Mouse (Mus musculus) gastrocnemius, adult 18-20 months (tissue): ENCODE measurements around the gene Zfp382. TPM values are rescaled to one million over a fixed set of nuclear protein-coding genes. Genes with fewer than 3 reads are reported as not detected.
"Not testable (repeated sequence)": the region's sequence is repeated elsewhere in the genome, so short reads cannot be mapped to it uniquely, and the experiment has no call there.

Experiments used
- DNase-seq: peaks from one replicate; pipeline ENCODE4 v3.0.0; 2021; ENCODE audit warnings: low spot score
- microRNA-seq: library from miRNA; unstranded; fragments of <30 nt; microRNA quantifications from one replicate; pipeline ENCODE4 v1.2.0, GENCODE M21; 2021
- total RNA-seq, 2 experiments: library from RNA; stranded (reverse); gene quantifications; 2 replicates each; pipeline ENCODE4 v1.2.3; 2021

Zfp382 gene
- total RNA-seq, 2 experiments from 2014 or later, result 1.3 TPM

GRCm38 (mm10) chr7:30143555-30144209, 21.9 kb downstream of the Zfp382 start:
- peak; percentile 7 for DNase-seq

- no peak for DNase-seq
These were observed 25.3 kb downstream of the Zfp382 start for GRCm38 (mm10) chr7:30147011-30147410.

- no peak for DNase-seq
These were observed 32.3 kb downstream of the Zfp382 start for GRCm38 (mm10) chr7:30154040-30154439.

- DNase-seq, result no peak
These were observed 33.8 kb downstream of the Zfp382 start for GRCm38 (mm10) chr7:30155507-30155906.

- DNase-seq, result no peak
These were observed 41.4 kb downstream of the Zfp382 start for GRCm38 (mm10) chr7:30163113-30163512.

- no peak for DNase-seq
These were observed 43.0 kb downstream of the Zfp382 start for GRCm38 (mm10) chr7:30164745-30165144.

- DNase-seq, result no peak
These were observed 47.3 kb downstream of the Zfp382 start for GRCm38 (mm10) chr7:30168914-30169582.

DNA sequence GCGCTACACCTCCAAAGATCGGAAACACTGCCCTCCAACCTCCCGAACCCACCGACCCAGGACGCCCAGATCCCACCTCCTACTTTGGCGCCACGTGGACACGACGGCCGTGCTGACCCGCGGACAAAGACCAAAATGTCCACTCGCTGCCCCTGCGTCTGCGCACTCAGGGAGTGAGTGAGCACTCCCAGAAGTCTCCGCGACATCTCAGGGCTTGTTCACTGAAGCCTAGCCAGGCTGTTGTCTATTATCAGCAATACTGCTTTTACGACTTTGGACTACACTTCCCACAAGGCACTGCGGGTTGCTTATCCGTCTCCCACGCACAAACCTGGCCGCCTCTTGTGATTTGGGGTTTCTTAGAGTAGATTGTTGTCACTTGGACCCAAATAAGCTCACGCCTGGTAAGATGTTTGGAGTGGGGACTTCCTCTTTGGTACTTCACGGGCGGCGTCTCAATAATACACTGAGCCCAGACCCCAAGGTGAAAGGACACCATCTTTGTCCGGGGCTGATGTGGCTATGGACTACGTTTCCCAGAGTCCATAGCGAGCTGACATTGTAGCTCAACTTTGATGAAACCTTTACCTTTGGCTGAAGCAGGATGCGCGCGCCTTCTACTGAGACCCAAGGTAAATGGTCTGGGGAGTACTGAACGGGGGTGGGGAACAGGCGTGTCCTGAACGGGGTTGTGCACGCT, 48.0 kb downstream of the Zfp382 start, which contains the start of gene Zfp146:
TSS of gene Zfp146 (minus strand) at position 168 of the 700 bp plus-strand sequence.
- DNase-seq, result peak; percentile 96

DNA sequence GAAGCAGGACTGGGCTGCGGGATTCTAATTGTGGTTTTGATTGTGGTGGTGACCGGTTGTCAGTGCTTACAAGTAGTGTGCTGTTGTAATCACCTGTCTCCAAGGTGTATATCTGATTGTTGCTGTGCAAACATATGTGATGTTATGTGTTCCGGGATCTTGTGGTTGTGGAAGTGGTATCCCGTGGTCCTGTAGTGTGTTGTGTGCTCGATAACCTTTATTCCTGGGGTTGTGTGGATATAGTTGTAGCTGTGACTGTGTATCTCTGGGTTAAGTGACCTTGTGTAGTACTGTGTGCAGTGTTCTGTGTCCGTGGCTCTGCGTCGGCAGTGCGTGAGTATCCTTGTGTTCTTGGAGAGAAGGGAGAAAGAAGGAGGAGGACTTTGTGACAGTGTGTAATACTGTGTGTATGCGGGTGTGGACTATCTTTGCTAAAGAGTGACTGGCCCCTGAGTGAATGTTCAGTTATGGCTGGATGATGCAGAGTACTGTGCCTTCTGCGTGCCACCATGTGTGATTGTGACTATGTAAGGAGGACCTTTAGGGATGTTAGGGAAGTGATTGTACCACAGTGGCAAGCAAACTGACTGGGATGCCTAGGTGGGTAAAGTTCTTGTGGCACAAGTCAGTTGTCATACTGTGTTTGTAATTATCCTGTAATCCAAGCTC, 48.7 kb downstream of the Zfp382 start:
- no peak for DNase-seq

DNA sequence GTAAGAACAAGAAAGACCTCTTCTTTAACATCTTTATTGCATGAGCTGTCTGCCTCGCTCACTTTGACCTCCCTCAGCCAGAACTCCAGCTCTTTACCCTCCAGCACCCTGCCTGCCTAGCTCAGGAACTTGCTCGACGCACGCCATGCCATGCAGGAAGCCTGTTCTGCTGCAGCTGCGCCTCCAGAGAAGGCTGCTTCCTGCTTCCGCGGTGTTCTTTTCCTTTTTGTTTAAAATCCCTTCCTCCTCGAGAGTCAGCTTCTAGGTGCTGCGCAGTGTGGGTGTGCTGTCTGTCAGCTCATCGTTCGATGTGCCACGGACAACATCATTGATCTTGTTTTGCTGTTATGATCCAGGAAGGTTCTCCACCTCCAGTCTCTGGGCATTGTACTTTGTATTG, 54.7 kb downstream of the Zfp382 start:
- no peak for DNase-seq

- no peak for DNase-seq
These were observed 56.5 kb downstream of the Zfp382 start for GRCm38 (mm10) chr7:30178256-30178655.

- peak; percentile 82 for DNase-seq
These were observed 59.6 kb downstream of the Zfp382 start for GRCm38 (mm10) chr7:30181308-30181707.

GRCm38 (mm10) chr7:30181929-30182328, 60.2 kb downstream of the Zfp382 start:
- DNase-seq, result not testable (repeated sequence)

DNA sequence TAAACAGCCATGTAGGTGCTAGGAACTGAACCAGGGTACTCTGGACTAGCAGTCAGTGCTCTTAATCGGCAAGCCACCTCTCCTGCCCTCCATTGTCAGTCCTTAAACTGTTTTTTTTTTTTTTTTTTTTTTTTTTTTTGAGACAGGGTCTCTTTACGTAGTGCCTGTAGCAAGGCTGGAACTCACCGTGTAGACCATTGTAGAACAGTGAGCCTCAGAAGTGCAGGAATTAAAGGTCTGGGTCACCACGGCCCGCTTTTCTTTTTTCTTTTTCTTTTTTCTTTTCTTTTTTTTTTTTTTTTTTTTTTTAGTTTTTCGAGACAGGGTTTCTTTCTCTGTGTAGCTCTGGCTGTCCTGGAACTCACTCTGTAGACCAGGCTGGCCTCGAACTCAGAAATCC, 61.4 kb downstream of the Zfp382 start:
- not testable (repeated sequence) for DNase-seq

DNA sequence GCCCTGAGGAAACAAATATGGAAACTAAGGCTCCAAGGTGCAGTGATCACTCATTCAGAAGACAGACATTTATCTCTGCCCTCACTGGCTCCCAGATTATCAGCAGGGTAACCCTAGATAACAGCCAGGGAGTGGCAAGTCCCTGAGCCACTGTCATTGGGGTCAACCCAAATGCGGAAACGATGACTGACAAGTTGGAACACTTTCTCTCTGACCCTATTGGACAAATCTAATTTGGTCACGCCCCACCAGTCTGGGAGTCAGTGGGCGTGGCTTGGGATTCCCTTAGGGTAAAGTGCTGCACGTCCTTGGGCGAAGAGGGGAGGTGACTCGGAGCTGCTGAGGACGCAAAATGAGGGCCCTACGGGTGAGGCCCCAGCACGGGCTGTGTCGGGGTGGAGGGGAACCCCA, 62.1 kb downstream of the Zfp382 start, which contains the start of gene Cox7a1:
TSS of gene Cox7a1 (plus strand) at position 266 of the 411 bp plus-strand sequence.
- DNase-seq, result peak; percentile 98

Small RNA genes within 50 kb of the gene (microRNA-seq; reads per million reads assigned to microRNA genes)
- gene Gm23368, result not detected

Other genes starting within 250 kb of the Zfp382 start
- gene Zfp27, start 215.4 kb upstream of the Zfp382 start, total RNA-seq, result 1 to 10 TPM; 7.9 to 8.1 TPM
- 1 to 10 TPM; 4.2 to 4.6 TPM for gene Zfp383, start 213.7 kb upstream of the Zfp382 start, total RNA-seq
- gene Zfp74, start 167.9 kb upstream of the Zfp382 start, total RNA-seq, result 1 to 10 TPM; 5.4 to 6.4 TPM
- gene Zfp568, start 138.0 kb upstream of the Zfp382 start, total RNA-seq, result 10 to 100 TPM; 11.0 to 16.9 TPM
- 1 to 10 TPM; 2.1 to 2.3 TPM for gene Zfp14, start 70.6 kb upstream of the Zfp382 start, total RNA-seq
- 1 to 10 TPM; 1.6 to 2.7 TPM for gene Zfp82, start 49.0 kb upstream of the Zfp382 start, total RNA-seq
- not detected for gene Gm26920, start 31.5 kb upstream of the Zfp382 start, total RNA-seq
- 1 to 10 TPM; 2.2 to 3.4 TPM for gene Zfp566, start 31.4 kb upstream of the Zfp382 start, total RNA-seq
- gene Zfp260, start 27.2 kb upstream of the Zfp382 start, total RNA-seq, result 10 to 100 TPM; 33.3 to 37.9 TPM
- gene Zfp146, start 47.8 kb downstream of the Zfp382 start, total RNA-seq, result 10 to 100 TPM; 24.7 to 28.7 TPM
- gene Cox7a1, start 62.2 kb downstream of the Zfp382 start, total RNA-seq, result 100 to 1,000 TPM; 938 to 989 TPM
- gene Capns1, start 76.9 kb downstream of the Zfp382 start, total RNA-seq, result 100 to 1,000 TPM; 198 to 205 TPM
- 10 to 100 TPM; 57.1 to 57.7 TPM for gene Polr2i, start 110.0 kb downstream of the Zfp382 start, total RNA-seq
- 10 to 100 TPM; 29.6 to 31.9 TPM for gene Tbcb, start 110.3 kb downstream of the Zfp382 start, total RNA-seq
- not detected for gene Ovol3, start 113.8 kb downstream of the Zfp382 start, total RNA-seq
- not detected for gene Thap8, start 158.2 kb downstream of the Zfp382 start, total RNA-seq
- gene Wdr62, start 158.5 kb downstream of the Zfp382 start, total RNA-seq, result 1 to 10 TPM; 2.0 to 2.2 TPM
- 1 to 10 TPM; 3.2 to 4.3 TPM for gene Clip3, start 169.8 kb downstream of the Zfp382 start, total RNA-seq
- 10 to 100 TPM; 20.6 to 24.6 TPM for gene Alkbh6, start 186.8 kb downstream of the Zfp382 start, total RNA-seq
- 1 to 10 TPM; 2.0 to 2.1 TPM for gene Syne4, start 192.9 kb downstream of the Zfp382 start, total RNA-seq
- under 1 TPM; 0.59 TPM for gene E130208F15Rik, start 199.8 kb downstream of the Zfp382 start, total RNA-seq
- 1 to 10 TPM; 6.5 to 7.6 TPM for gene Sdhaf1, start 202.0 kb downstream of the Zfp382 start, total RNA-seq
- 1 to 10 TPM; 4.7 to 5.3 TPM for gene Lrfn3, start 240.8 kb downstream of the Zfp382 start, total RNA-seq